Mouse (Mus musculus): ENCODE data around the gene Hipk2. TPM values are rescaled to one million over a fixed set of nuclear protein-coding genes. Genes with fewer than 3 reads are reported as not detected.

Gene Hipk2
- polyA plus RNA-seq, 1 experiment from 2014 or later, result 13.9 TPM

GRCm38 (mm10) chr6:38916571-38916970 lies 40.6 kb upstream of the Hipk2 start:
- Histone ChIP-seq H3K4me2 (no peak overlapping the region), H3K27me3 (no peaks in the 10 kb centered on the region), H3K4me3 (no peak overlapping the region), H3K9me3 (no peaks in the 10 kb centered on the region), H3K36me3 (no peaks in the 10 kb centered on the region), H3K9ac (no peak overlapping the region), H3K27ac (no peak overlapping the region), H3K4me1 (peaks cover 5% of the 10 kb centered on the region)
- no peak for ATAC-seq (ENCODE audit: insufficient number of reproducible peaks, low FRiP score, low TSS enrichment, low read depth)
- WGBS, result 86% methylated on average over 4 of the region's 4 CpGs

- Histone ChIP-seq H3K36me3 (no peaks in the 10 kb centered on the region), H3K9ac (no peak overlapping the region), H3K27ac (no peak overlapping the region), H3K4me3 (no peak overlapping the region), H3K27me3 (no peaks in the 10 kb centered on the region), H3K4me1 (peaks cover 5% of the 10 kb centered on the region), H3K9me3 (no peaks in the 10 kb centered on the region), H3K4me2 (no peak overlapping the region)
- no peak for ATAC-seq (ENCODE audit: insufficient number of reproducible peaks, low FRiP score, low TSS enrichment, low read depth)
- WGBS, result 42% methylated on average over 5 of the region's 5 CpGs
These were observed 39.8 kb upstream of the Hipk2 start for GRCm38 (mm10) chr6:38915776-38916175.

GRCm38 (mm10) chr6:38914181-38914580 lies 38.2 kb upstream of the Hipk2 start:
- Histone ChIP-seq H3K4me1 (peaks cover 5% of the 10 kb centered on the region), H3K9me3 (no peaks in the 10 kb centered on the region), H3K27me3 (no peaks in the 10 kb centered on the region), H3K36me3 (no peaks in the 10 kb centered on the region), H3K27ac (no peak overlapping the region), H3K9ac (no peak overlapping the region), H3K4me2 (no peak overlapping the region), H3K4me3 (no peak overlapping the region)
- 87% methylated on average over 10 of the region's 10 CpGs for WGBS
- no peak for ATAC-seq (ENCODE audit: insufficient number of reproducible peaks, low FRiP score, low TSS enrichment, low read depth)

GRCm38 (mm10) chr6:38913386-38914042 lies 37.5 kb upstream of the Hipk2 start:
- H3K4me3 ChIP-seq, result no peak overlapping the region
- peaks cover 5% of the 10 kb centered on the region for H3K4me1 ChIP-seq
- no peaks in the 10 kb centered on the region for H3K27me3 ChIP-seq
- H3K4me2 ChIP-seq, result no peak overlapping the region
- no peaks in the 10 kb centered on the region for H3K36me3 ChIP-seq
- no peak overlapping the region for H3K9ac ChIP-seq
- ATAC-seq (ENCODE audit: insufficient number of reproducible peaks, low FRiP score, low TSS enrichment, low read depth), result no peak
- H3K9me3 ChIP-seq, result no peaks in the 10 kb centered on the region
- no peak overlapping the region for H3K27ac ChIP-seq
- 72% methylated on average over 13 of the region's 13 CpGs for WGBS

- no peak for ATAC-seq (ENCODE audit: insufficient number of reproducible peaks, low FRiP score, low TSS enrichment, low read depth)
- no peak overlapping the region for H3K9ac ChIP-seq
- peaks cover 5% of the 10 kb centered on the region for H3K4me1 ChIP-seq
- H3K4me3 ChIP-seq, result no peak overlapping the region
- no peak overlapping the region for H3K4me2 ChIP-seq
- WGBS, result 81% methylated on average over 9 of the region's 9 CpGs
- H3K27me3 ChIP-seq, result no peaks in the 10 kb centered on the region
- H3K36me3 ChIP-seq, result no peaks in the 10 kb centered on the region
- H3K9me3 ChIP-seq, result no peaks in the 10 kb centered on the region
- H3K27ac ChIP-seq, result no peak overlapping the region
These were observed 36.9 kb upstream of the Hipk2 start for GRCm38 (mm10) chr6:38912845-38913244.

DNA sequence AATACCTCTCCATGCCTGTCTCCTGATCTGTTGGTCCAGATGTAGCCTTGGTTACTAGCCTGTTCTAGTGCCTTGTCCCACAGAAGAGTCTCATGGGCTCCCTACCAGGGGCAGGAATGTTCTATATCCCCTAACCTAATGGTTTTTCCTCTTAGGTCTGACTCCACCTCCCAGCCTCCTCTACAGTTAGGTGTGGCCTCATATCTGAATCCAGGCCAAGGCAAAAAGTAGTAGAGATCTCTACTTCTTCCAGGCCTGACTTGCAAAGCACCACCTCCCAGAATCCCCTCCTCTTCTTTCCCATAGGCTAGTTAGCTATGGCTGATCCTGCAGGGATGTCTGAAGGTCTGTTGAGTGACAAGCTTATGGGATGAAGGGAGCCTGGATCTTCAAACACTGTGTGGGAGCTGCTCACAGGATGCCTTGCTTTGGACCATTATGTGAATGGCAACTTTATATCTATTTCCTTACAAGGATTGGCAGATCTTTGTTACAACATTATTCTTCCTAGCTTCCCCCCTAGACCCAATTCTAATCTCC lies 36.2 kb upstream of the Hipk2 start:
- ATAC-seq (ENCODE audit: insufficient number of reproducible peaks, low FRiP score, low TSS enrichment, low read depth), result no peak
- no peaks in the 10 kb centered on the region for H3K9me3 ChIP-seq

GRCm38 (mm10) chr6:38910828-38911559 lies 35.0 kb upstream of the Hipk2 start:
- Histone ChIP-seq H3K4me1 (peaks cover 5% of the 10 kb centered on the region), H3K36me3 (no peaks in the 10 kb centered on the region), H3K27me3 (no peaks in the 10 kb centered on the region), H3K9ac (no peak overlapping the region), H3K27ac (no peak overlapping the region), H3K4me2 (no peak overlapping the region), H3K4me3 (no peak overlapping the region), H3K9me3 (no peaks in the 10 kb centered on the region)
- ATAC-seq (ENCODE audit: insufficient number of reproducible peaks, low FRiP score, low TSS enrichment, low read depth), result no peak
- 68% methylated on average over 3 of the region's 3 CpGs for WGBS

More for the DNA sequence above, 36.2 kb upstream of the Hipk2 start:
- H3K27ac ChIP-seq, result no peak overlapping the region
- no peak overlapping the region for H3K9ac ChIP-seq
- peaks cover 5% of the 10 kb centered on the region for H3K4me1 ChIP-seq
- no peaks in the 10 kb centered on the region for H3K27me3 ChIP-seq
- no peak overlapping the region for H3K4me2 ChIP-seq
- no peaks in the 10 kb centered on the region for H3K36me3 ChIP-seq
- H3K4me3 ChIP-seq, result no peak overlapping the region

DNA sequence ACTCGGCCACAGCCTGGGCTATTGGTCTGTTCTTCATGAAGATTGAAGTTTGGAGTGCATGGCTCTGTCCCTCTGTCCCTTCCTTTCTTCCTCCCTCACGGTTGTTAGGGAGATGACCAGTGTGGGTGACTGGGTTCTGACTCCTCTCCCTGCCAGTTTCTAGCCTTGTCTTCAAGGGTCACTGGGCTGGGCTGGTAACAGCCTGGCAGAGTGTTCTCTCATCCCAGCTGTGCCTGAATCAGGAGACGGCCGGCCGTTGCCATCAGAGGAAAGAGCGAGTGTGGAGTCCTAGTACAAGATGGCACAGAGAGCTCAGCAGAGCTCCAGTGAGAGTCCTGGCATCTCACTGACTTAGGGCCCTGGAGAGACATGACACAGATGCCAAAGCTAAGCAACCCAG lies 32.4 kb upstream of the Hipk2 start:
- no peak overlapping the region for H3K4me3 ChIP-seq
- no peak overlapping the region for H3K9ac ChIP-seq
- ATAC-seq (ENCODE audit: insufficient number of reproducible peaks, low FRiP score, low TSS enrichment, low read depth), result no peak
- no peaks in the 10 kb centered on the region for H3K4me1 ChIP-seq
- no peaks in the 10 kb centered on the region for H3K27me3 ChIP-seq
- no peak overlapping the region for H3K4me2 ChIP-seq
- no peak overlapping the region for H3K27ac ChIP-seq
- no peaks in the 10 kb centered on the region for H3K9me3 ChIP-seq
- WGBS, result 75% methylated on average over 6 of the region's 6 CpGs
- no peaks in the 10 kb centered on the region for H3K36me3 ChIP-seq

DNA sequence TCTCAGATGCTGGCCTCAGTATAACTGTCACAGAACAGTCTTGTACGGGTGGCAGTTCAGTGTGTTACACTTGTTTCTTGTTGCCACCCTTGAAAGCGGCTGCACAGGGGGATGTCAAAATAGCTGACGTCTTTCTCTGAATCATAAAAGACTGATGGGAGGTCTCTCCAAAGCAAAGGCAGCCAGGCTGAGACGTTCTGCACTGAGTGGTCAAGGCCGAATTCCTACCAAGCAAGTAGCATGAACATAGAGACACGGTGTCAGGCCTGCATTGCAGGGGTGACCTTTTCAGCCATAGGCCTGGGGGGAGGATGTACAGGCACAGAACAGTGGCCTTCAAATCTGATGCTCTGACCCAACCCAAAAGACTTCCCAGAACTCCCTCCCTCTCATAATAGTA lies 30.0 kb upstream of the Hipk2 start:
- ATAC-seq (ENCODE audit: insufficient number of reproducible peaks, low FRiP score, low TSS enrichment, low read depth), result no peak
- Histone ChIP-seq H3K4me2 (no peak overlapping the region), H3K4me3 (no peak overlapping the region), H3K36me3 (no peaks in the 10 kb centered on the region), H3K9me3 (no peaks in the 10 kb centered on the region), H3K27me3 (no peaks in the 10 kb centered on the region), H3K9ac (no peak overlapping the region), H3K27ac (no peak overlapping the region), H3K4me1 (no peaks in the 10 kb centered on the region)
- 71% methylated on average over 6 of the region's 6 CpGs for WGBS

DNA sequence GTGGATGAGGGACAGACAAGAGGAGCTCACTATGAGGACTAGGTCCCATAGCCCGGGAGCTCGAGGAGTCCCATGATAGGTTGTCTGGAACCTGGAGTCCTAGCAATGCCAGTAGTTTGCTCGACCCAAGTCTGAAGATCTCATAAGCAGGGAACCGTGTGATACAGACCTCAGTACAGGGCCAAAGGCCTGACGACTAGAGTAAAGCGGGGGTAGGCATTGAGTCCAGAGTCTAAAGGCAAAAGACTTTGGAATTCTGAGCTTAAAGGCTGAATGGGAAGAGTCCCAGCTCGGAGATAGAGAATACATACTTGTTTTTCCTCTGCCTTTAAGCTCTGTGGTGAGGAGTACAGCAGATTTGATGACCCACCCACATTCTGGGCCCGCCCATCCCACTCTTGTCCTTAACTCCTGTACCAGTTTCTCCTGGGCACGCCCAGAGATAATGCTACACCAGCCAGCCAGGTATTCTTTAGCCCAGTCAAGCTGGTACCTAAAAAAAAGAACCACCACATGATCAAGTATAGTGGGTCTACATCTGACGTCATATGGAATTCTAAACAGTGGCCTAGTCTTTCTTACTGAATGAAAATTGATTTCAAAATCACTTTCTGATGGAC lies 27.0 kb upstream of the Hipk2 start:
- Histone ChIP-seq H3K4me2 (no peak overlapping the region), H3K27ac (no peak overlapping the region), H3K9ac (no peak overlapping the region), H3K4me3 (no peak overlapping the region), H3K27me3 (no peaks in the 10 kb centered on the region), H3K9me3 (no peaks in the 10 kb centered on the region), H3K36me3 (no peaks in the 10 kb centered on the region), H3K4me1 (no peaks in the 10 kb centered on the region)
- no peak for ATAC-seq (ENCODE audit: insufficient number of reproducible peaks, low FRiP score, low TSS enrichment, low read depth)
- WGBS, result 83% methylated on average over 10 of the region's 10 CpGs

GRCm38 (mm10) chr6:38901636-38902035 lies 25.7 kb upstream of the Hipk2 start:
- no peaks in the 10 kb centered on the region for H3K27me3 ChIP-seq
- no peaks in the 10 kb centered on the region for H3K4me1 ChIP-seq
- no peak overlapping the region for H3K4me3 ChIP-seq
- no peak overlapping the region for H3K4me2 ChIP-seq
- WGBS, result 78% methylated on average over 3 of the region's 3 CpGs
- ATAC-seq (ENCODE audit: insufficient number of reproducible peaks, low FRiP score, low TSS enrichment, low read depth), result no peak
- no peak overlapping the region for H3K27ac ChIP-seq
- H3K36me3 ChIP-seq, result no peaks in the 10 kb centered on the region
- no peak overlapping the region for H3K9ac ChIP-seq
- H3K9me3 ChIP-seq, result no peaks in the 10 kb centered on the region

- Histone ChIP-seq H3K27me3 (no peaks in the 10 kb centered on the region), H3K9me3 (no peaks in the 10 kb centered on the region), H3K4me1 (no peaks in the 10 kb centered on the region), H3K36me3 (no peaks in the 10 kb centered on the region), H3K4me2 (no peak overlapping the region), H3K9ac (no peak overlapping the region), H3K27ac (no peak overlapping the region), H3K4me3 (no peak overlapping the region)
- WGBS, result 78% methylated on average over 4 of the region's 4 CpGs
- no peak for ATAC-seq (ENCODE audit: insufficient number of reproducible peaks, low FRiP score, low TSS enrichment, low read depth)
These were observed 25.2 kb upstream of the Hipk2 start for GRCm38 (mm10) chr6:38901152-38901551.

All from limb, embryonic 15.5 days (tissue).